Mouse (Mus musculus): Measurements from ENCODE around the gene Lrrc4c.

The Lrrc4c gene

GRCm38 (mm10) chr2:96317387-96318299 lies at the start of gene Lrrc4c:
Gene Lrrc4c (plus strand): TSS chr2:96318169.
- DNase-seq (ENCODE audit: low read depth) = no peak

GRCm38 (mm10) chr2:96275061-96275460 lies 42.9 kb upstream of the Lrrc4c start:
- DNase-seq (ENCODE audit: low read depth) = no peak

- DNase-seq (ENCODE audit: low read depth) = no peak
Measured at GRCm38 (mm10) chr2:96282926-96283325, 35.0 kb upstream of the Lrrc4c start.

- no peak for DNase-seq (ENCODE audit: low read depth)
Measured at GRCm38 (mm10) chr2:96287512-96287911, 30.5 kb upstream of the Lrrc4c start.

- no peak for DNase-seq (ENCODE audit: low read depth)
Measured at GRCm38 (mm10) chr2:96290541-96290940, 27.4 kb upstream of the Lrrc4c start.

- no peak for DNase-seq (ENCODE audit: low read depth)
Measured at GRCm38 (mm10) chr2:96315034-96315433, 2.9 kb upstream of the Lrrc4c start.

GRCm38 (mm10) chr2:96316531-96316930 lies 1.4 kb upstream of the Lrrc4c start:
- DNase-seq (ENCODE audit: low read depth) = no peak

- no peak for DNase-seq (ENCODE audit: low read depth)
Measured at GRCm38 (mm10) chr2:96318556-96318955, 587 bp downstream of the Lrrc4c start.

- DNase-seq (ENCODE audit: low read depth) = no peak
Measured at GRCm38 (mm10) chr2:96319201-96319600, 1.2 kb downstream of the Lrrc4c start.

GRCm38 (mm10) chr2:96319649-96320048 lies 1.7 kb downstream of the Lrrc4c start:
- no peak for DNase-seq (ENCODE audit: low read depth)

- DNase-seq (ENCODE audit: low read depth) = no peak
Measured at GRCm38 (mm10) chr2:96334652-96335051, 16.7 kb downstream of the Lrrc4c start.

- no peak for DNase-seq (ENCODE audit: low read depth)
Measured at GRCm38 (mm10) chr2:96337354-96337753, 19.4 kb downstream of the Lrrc4c start.

GRCm38 (mm10) chr2:96401186-96401811 lies 83.3 kb downstream of the Lrrc4c start:
- DNase-seq (ENCODE audit: low read depth) = no peak

- no peak for DNase-seq (ENCODE audit: low read depth)
Measured at GRCm38 (mm10) chr2:96402514-96402913, 84.5 kb downstream of the Lrrc4c start.

GRCm38 (mm10) chr2:96406856-96407255 lies 88.9 kb downstream of the Lrrc4c start:
- DNase-seq (ENCODE audit: low read depth) = no peak

GRCm38 (mm10) chr2:96411182-96411581 lies 93.2 kb downstream of the Lrrc4c start:
- DNase-seq (ENCODE audit: low read depth) = no peak

- no peak for DNase-seq (ENCODE audit: low read depth)
Measured at GRCm38 (mm10) chr2:96461566-96461965, 143.6 kb downstream of the Lrrc4c start.

GRCm38 (mm10) chr2:96475674-96476073 lies 157.7 kb downstream of the Lrrc4c start:
- DNase-seq (ENCODE audit: low read depth) = no peak

- no peak for DNase-seq (ENCODE audit: low read depth)
Measured at GRCm38 (mm10) chr2:96499116-96499882, 181.3 kb downstream of the Lrrc4c start.

GRCm38 (mm10) chr2:96504140-96504539 lies 186.2 kb downstream of the Lrrc4c start:
- no peak for DNase-seq (ENCODE audit: low read depth)

GRCm38 (mm10) chr2:96505641-96506040 lies 187.7 kb downstream of the Lrrc4c start:
- no peak for DNase-seq (ENCODE audit: low read depth)

GRCm38 (mm10) chr2:96508991-96509390 lies 191.0 kb downstream of the Lrrc4c start:
- DNase-seq (ENCODE audit: low read depth) = no peak

GRCm38 (mm10) chr2:96537469-96537868 lies 219.5 kb downstream of the Lrrc4c start:
- no peak for DNase-seq (ENCODE audit: low read depth)

Measured in naive thymus-derived CD4-positive, alpha-beta T cell, adult 2 months (primary cell).